Mouse (Mus musculus) ES-Bruce4 (cell line): ENCODE measurements around the gene Abcb1b.

Source experiments
- EP300 ChIP-seq: IDR thresholded peaks from 2 replicates; pipeline ENCODE4 v1.6.1; 2011; ENCODE audit warnings: low read depth, low read length; ENCODE audit not compliant: insufficient read depth
- POLR2A ChIP-seq: IDR thresholded peaks from one replicate; pipeline ENCODE4 v1.8.1; 2011; ENCODE audit warnings: low read length; ENCODE audit not compliant: insufficient read depth

- TF ChIP-seq EP300 (no peak), POLR2A (no peak)
Observed at GRCm38 (mm10) chr5:8896198-8896597, 98.3 kb downstream of the Abcb1b start.
